Mouse (Mus musculus) CH12.LX (cell line): ENCODE results near the gene Cd200.

Experiments
- CTCF ChIP-seq, 2 experiments: IDR thresholded peaks in 1 of 2; conservative IDR thresholded peaks in 1 of 2; 2 replicates each; pipeline ENCODE4 v1.5.1; 2011 to 2012; ENCODE audit warnings: low read depth in 2 of 2, low read length in 2 of 2, improper control_type of control experiment in 1 of 2, inconsistent platforms in 1 of 2, mild to moderate bottlenecking in 1 of 2, moderate library complexity in 1 of 2
- EP300 ChIP-seq: IDR thresholded peaks from 2 replicates; pipeline ENCODE4 v1.6.1; 2011; ENCODE audit warnings: low read length, improper control_type of control experiment
- MAX ChIP-seq: IDR thresholded peaks from 2 replicates; pipeline ENCODE4 v1.6.1; 2011; ENCODE audit warnings: low read length, improper control_type of control experiment
- NELFE ChIP-seq: IDR thresholded peaks from 2 replicates; pipeline ENCODE4 v1.6.1; 2011; ENCODE audit warnings: low read depth, low read length, improper control_type of control experiment
- NRF1 ChIP-seq: IDR thresholded peaks from 2 replicates; pipeline ENCODE4 v1.6.1; 2014; ENCODE audit warnings: low read depth, mild to moderate bottlenecking, inconsistent platforms, low read length, improper control_type of control experiment, moderate library complexity
- POLR2A ChIP-seq: IDR thresholded peaks from 2 replicates; pipeline ENCODE4 v1.6.1; 2011; ENCODE audit warnings: low read depth, mild to moderate bottlenecking, improper control_type of control experiment, low read length
- USF1 ChIP-seq: IDR thresholded peaks from 2 replicates; pipeline ENCODE4 v1.6.1; 2014; ENCODE audit warnings: low read depth, mild to moderate bottlenecking, inconsistent platforms, low read length, improper control_type of control experiment

DNA sequence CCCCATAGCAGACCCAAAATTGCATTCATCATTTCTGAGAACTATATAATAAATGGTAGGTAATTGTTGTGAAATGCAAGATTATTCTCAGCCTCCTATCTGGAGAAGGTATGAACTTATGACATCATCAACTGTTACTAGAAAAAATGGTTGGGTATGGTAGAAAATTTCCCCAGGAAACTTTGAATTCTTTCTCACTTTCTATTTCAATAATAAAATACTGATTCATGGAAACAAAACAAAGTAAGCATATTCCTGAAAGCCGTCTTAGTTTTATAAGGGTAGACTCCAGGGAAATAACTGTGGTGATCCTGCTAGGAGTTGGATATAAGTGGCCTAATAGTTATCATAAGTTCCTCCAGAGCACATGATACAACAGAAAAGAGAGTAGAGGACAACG, 19.8 kb downstream of the Cd200 start:
- TF ChIP-seq EP300 (peak; percentile 90), CTCF (conservative IDR thresholded peaks at IDR 0.05 in 1 of 2, IDR thresholded peaks at IDR 0.05 in 1 of 2; ENCODE audit: low read depth in 2 of 2, low read length in 2 of 2) (no peak), POLR2A (no peak), NRF1 (no peak), USF1 (no peak), NELFE (no peak), MAX (peak; percentile 58; the same call in 1 of the 2 replicates)
